Comparison of ENCODE assay signal across 8 mouse cellular contexts in the genomic region with DNA sequence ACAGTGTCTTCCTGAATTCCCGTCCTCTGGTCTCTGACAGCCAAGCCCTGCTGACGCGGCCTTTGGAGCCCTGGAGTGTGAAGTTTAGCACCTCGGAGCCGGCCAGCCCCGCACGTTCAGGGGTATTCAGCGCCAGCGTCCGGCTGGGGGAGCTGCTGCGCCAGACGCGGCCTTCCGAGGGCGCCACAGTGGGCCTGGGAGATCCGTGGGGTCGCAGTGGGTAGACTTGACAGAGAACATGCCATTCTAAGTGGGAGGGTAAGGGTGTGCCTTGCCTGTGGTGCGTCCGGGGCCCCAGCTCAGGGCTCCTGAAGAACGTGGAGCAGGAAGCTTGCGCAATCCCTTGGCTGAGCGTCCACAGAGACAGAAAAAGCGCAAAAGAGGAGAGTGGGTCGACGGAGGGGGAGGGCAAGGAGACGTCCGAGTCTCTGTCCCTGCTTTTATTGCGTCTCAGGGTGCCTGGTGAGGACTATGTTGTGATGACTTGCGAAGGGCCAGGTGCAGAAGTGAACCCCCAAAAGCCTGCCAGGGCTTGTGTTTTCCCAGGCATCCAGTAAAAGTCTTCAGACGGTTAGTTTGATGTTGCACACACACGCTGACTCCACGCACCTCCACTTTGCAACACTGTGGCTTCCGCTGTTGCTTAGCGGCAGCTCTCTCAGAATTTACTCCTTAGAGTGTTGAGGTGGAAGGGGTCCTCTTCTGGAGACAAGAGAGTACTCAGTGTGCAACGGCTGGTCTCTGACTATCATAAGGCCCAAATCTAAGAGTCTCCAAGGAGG. TPM values are rescaled to one million over a fixed set of nuclear protein-coding genes. Genes with fewer than 3 reads are reported as not detected.
A peak's percentile ranks its signal among the peaks of the same experiment; 100 is the strongest.
DNase-seq lines count a peak whose midpoint lies in the region; ATAC-seq and TF ChIP-seq lines count a peak whose summit lies in the region.

No protein-coding gene starts in this region.

- peak overlapping the region; percentile 59; the same call in 1 of the 2 replicates for H3K27ac ChIP-seq in heart, embryonic 10.5 days
- no peak overlapping the region for H3K27ac ChIP-seq in kidney, embryonic 15.5 days
- no peak overlapping the region for H3K27ac ChIP-seq in lung, postnatal 0 days (ENCODE audit: low read length)
- peak overlapping the region; percentile 40; the same call in 1 of the 2 replicates for H3K27ac ChIP-seq in stomach, embryonic 16.5 days (ENCODE audit: low read length)

- peak overlapping the region; percentile 32 for H3K4me3 ChIP-seq in heart, embryonic 10.5 days
- H3K4me3 ChIP-seq in kidney, embryonic 15.5 days (replicated peaks), result peak overlapping the region; percentile 19
- H3K4me3 ChIP-seq in lung, postnatal 0 days (ENCODE audit: low read depth, low read length), result no peak overlapping the region
- peak overlapping the region; percentile 20 for H3K4me3 ChIP-seq in stomach, embryonic 16.5 days (replicated peaks; ENCODE audit: low read length)

- ATAC-seq in kidney, embryonic 15.5 days (replicated peaks; ENCODE audit: low FRiP score), result no peak
- ATAC-seq in lung, postnatal 0 days, result 0 out of 2 replicates have a peak, but pooled peaks have one; percentile 5
- no peak for ATAC-seq in stomach, embryonic 16.5 days (ENCODE audit: insufficient read depth, low FRiP score)

- TF ChIP-seq EP300 in lung, postnatal 0 days (IDR thresholded peaks at IDR 0.05), result no peak

- H3K36me3 ChIP-seq in heart, embryonic 10.5 days, result peaks cover 4% of the 10 kb centered on the region
- H3K36me3 ChIP-seq in kidney, embryonic 15.5 days, result peaks cover 2% of the 10 kb centered on the region; the same call in 1 of the 2 replicates
- no peaks in the 10 kb centered on the region for H3K36me3 ChIP-seq in lung, postnatal 0 days (ENCODE audit: insufficient read depth, low read length)
- no peaks in the 10 kb centered on the region for H3K36me3 ChIP-seq in stomach, embryonic 16.5 days (ENCODE audit: control insufficient read depth, insufficient read depth, low read length)

- H3K4me2 ChIP-seq in kidney, embryonic 15.5 days, result peak overlapping the region; percentile 46
- peak overlapping the region; percentile 79; the same call in 1 of the 2 replicates for H3K4me2 ChIP-seq in lung, postnatal 0 days (replicated peaks; ENCODE audit: low read depth, low read length)
- peak overlapping the region; percentile 39 for H3K4me2 ChIP-seq in stomach, embryonic 16.5 days (ENCODE audit: low read depth, low read length)

- DNase-seq in left cerebral cortex, postnatal 4 days, result peak; percentile 21
- DNase-seq in left cerebral cortex, adult 11 months (ENCODE audit: low spot score), result no peak
- DNase-seq in cerebellum, adult 8-10 months, result peak; percentile 32
- no peak for DNase-seq in heart, embryonic 10.5 days (ENCODE audit: low spot score)
- DNase-seq in lung, postnatal 0 days (ENCODE audit: low spot score), result peak; percentile 89
- no peak for DNase-seq in left cerebral cortex, adult 18-20 months (ENCODE audit: low spot score in 2 of 2)

- peaks cover 84% of the 10 kb centered on the region for H3K27me3 ChIP-seq in heart, embryonic 10.5 days (ENCODE audit: insufficient read depth, poor library complexity, severe bottlenecking)
- peaks cover 59% of the 10 kb centered on the region for H3K27me3 ChIP-seq in kidney, embryonic 15.5 days
- H3K27me3 ChIP-seq in lung, postnatal 0 days (replicated peaks; ENCODE audit: insufficient read depth, low read length), result no peaks in the 10 kb centered on the region
- H3K27me3 ChIP-seq in stomach, embryonic 16.5 days (ENCODE audit: control insufficient read depth, insufficient read depth, low read length), result peaks cover 30% of the 10 kb centered on the region

- no peaks in the 10 kb centered on the region for H3K9me3 ChIP-seq in heart, embryonic 10.5 days
- H3K9me3 ChIP-seq in kidney, embryonic 15.5 days (replicated peaks), result no peaks in the 10 kb centered on the region
- no peaks in the 10 kb centered on the region for H3K9me3 ChIP-seq in lung, postnatal 0 days (ENCODE audit: low read length)
- no peaks in the 10 kb centered on the region for H3K9me3 ChIP-seq in stomach, embryonic 16.5 days (replicated peaks; ENCODE audit: control insufficient read depth, low read length)

- H3K9ac ChIP-seq in kidney, embryonic 15.5 days, result no peak overlapping the region
- H3K9ac ChIP-seq in lung, postnatal 0 days (replicated peaks; ENCODE audit: low read depth), result no peak overlapping the region
- peak overlapping the region; percentile 51 for H3K9ac ChIP-seq in stomach, embryonic 16.5 days (ENCODE audit: low read length)

- peak; percentile 65 for TF ChIP-seq CTCF in lung, postnatal 0 days (IDR thresholded peaks at IDR 0.05)

- H3K4me1 ChIP-seq in heart, embryonic 10.5 days, result peaks cover 79% of the 10 kb centered on the region
- peaks cover 81% of the 10 kb centered on the region for H3K4me1 ChIP-seq in kidney, embryonic 15.5 days
- peaks cover 52% of the 10 kb centered on the region for H3K4me1 ChIP-seq in lung, postnatal 0 days (ENCODE audit: insufficient read depth, low read depth, low read length)
- peaks cover 63% of the 10 kb centered on the region for H3K4me1 ChIP-seq in stomach, embryonic 16.5 days (ENCODE audit: control insufficient read depth, insufficient read depth, low read length)

- WGBS in heart, embryonic 10.5 days, result 2% methylated on average over 35 of the region's 35 CpGs
- WGBS in kidney, embryonic 15.5 days, result 4% methylated on average over 35 of the region's 35 CpGs
- WGBS in lung, postnatal 0 days, result 7% methylated on average over 32 of the region's 35 CpGs
- 7% methylated on average over 35 of the region's 35 CpGs for WGBS in stomach, embryonic 16.5 days

- intact Hi-C loops in left cerebral cortex, postnatal 4 days (cut with DNase I), result loop anchor here (10.0 kb wide), 1 partner anchor 107 kb away; no protein-coding TSS in a partner anchor

RNA-seq across cellular contexts. Expression of gene Cbx4, which starts 1.5 kb away (rescaled TPM):
- total RNA-seq in left cerebral cortex, postnatal 4 days (2021), result 10 to 100 TPM; 40.8 to 45.2 TPM
- polyA plus RNA-seq in heart, embryonic 10.5 days (2016; fragmentation: Nextera tagmentation; extraction: Ambion mirVana), result 8.9 and 9.0 TPM in 2 replicates
- polyA plus RNA-seq in kidney, embryonic 15.5 days (2015; fragmentation: Nextera tagmentation; extraction: Ambion mirVana), result 8.6 and 9.9 TPM in 2 replicates
- polyA plus RNA-seq in lung, postnatal 0 days (2015; fragmentation: Nextera tagmentation; extraction: Ambion mirVana), result 8.9 and 9.7 TPM in 2 replicates
- 8.5 and 10.1 TPM in 2 replicates for polyA plus RNA-seq in stomach, embryonic 16.5 days (2015; fragmentation: Nextera tagmentation; extraction: Ambion mirVana)
- 10 to 100 TPM; 46.0 to 49.9 TPM for total RNA-seq in left cerebral cortex, adult 18-20 months (2021)

RNA-seq across cellular contexts. Expression of gene Cbx8, which starts 46.7 kb away (rescaled TPM):
- 10 to 100 TPM; 13.0 to 15.6 TPM for total RNA-seq in left cerebral cortex, postnatal 4 days (2021)
- polyA plus RNA-seq in heart, embryonic 10.5 days (2016; fragmentation: Nextera tagmentation; extraction: Ambion mirVana), result 9.1 and 9.7 TPM in 2 replicates
- polyA plus RNA-seq in kidney, embryonic 15.5 days (2015; fragmentation: Nextera tagmentation; extraction: Ambion mirVana), result 9.8 and 10.3 TPM in 2 replicates
- 9.4 and 9.8 TPM in 2 replicates for polyA plus RNA-seq in lung, postnatal 0 days (2015; fragmentation: Nextera tagmentation; extraction: Ambion mirVana)
- polyA plus RNA-seq in stomach, embryonic 16.5 days (2015; fragmentation: Nextera tagmentation; extraction: Ambion mirVana), result 5.8 and 6.4 TPM in 2 replicates
- total RNA-seq in left cerebral cortex, adult 18-20 months (2021), result 10 to 100 TPM in 1 of 2 experiments, 1 to 10 TPM in 1; 8.3 to 13.3 TPM

Comparison
In these comparisons a context has a peak if more than half of its experiments do, and no peak if none do; other contexts are left out.
1. DNase-seq: peak in left cerebral cortex, postnatal 4 days (single experiment), cerebellum, adult 8-10 months (single experiment) and lung, postnatal 0 days (single experiment); none in left cerebral cortex, adult 11 months (single experiment), heart, embryonic 10.5 days (single experiment) and left cerebral cortex, adult 18-20 months (0 of 2).
2. H3K27ac ChIP-seq: peak in heart, embryonic 10.5 days (single experiment) and stomach, embryonic 16.5 days (single experiment); none in kidney, embryonic 15.5 days (single experiment) and lung, postnatal 0 days (single experiment).
3. Peak in every context shown above with its lines, with median percentiles within 50 percentile points of each other: H3K4me2 ChIP-seq.